Mouse (Mus musculus): ENCODE measurements around the gene Tmbim1. TPM values are rescaled to one million over a fixed set of nuclear protein-coding genes. Genes with fewer than 3 reads are reported as not detected.
"Not testable (repeated sequence)": the region's sequence is repeated elsewhere in the genome, so short reads cannot be mapped to it uniquely, and the experiment has no call there.

Tmbim1 gene
- total RNA-seq, 1 experiment, result 38.0 TPM

GRCm38 (mm10) chr1:74344163-74344916 lies 38.9 kb upstream of the Tmbim1 start:
- no peaks in the 10 kb centered on the region; the same call in 1 of the 2 replicates for H3K36me3 ChIP-seq (ENCODE audit: control insufficient read depth, insufficient read depth, low read length, poor library complexity, severe bottlenecking)
- no peak overlapping the region for H3K4me3 ChIP-seq (ENCODE audit: insufficient read depth in 1 of 2, low read depth in 1 of 2, low read length in 2 of 2, poor library complexity in 1 of 2, severe bottlenecking in 1 of 2)
- no peak for DNase-seq (ENCODE audit: low read depth, low spot score)
- in situ Hi-C loops (cut with MboI; ENCODE audit: low sequenced_read_pairs in 2 of 2, unreplicated experiment in 2 of 2), result no loop called here
- peaks cover 2 to 3% of the 10 kb centered on the region in 2 experiments; a peak in 1 of 4 replicates for H3K4me1 ChIP-seq (ENCODE audit: control insufficient read depth in 2 of 2, insufficient read depth in 2 of 2, low read length in 2 of 2, poor library complexity in 1 of 2)
- H3K9me3 ChIP-seq (ENCODE audit: control insufficient read depth, insufficient read depth, low read depth, low read length), result no peaks in the 10 kb centered on the region
- no peak overlapping the region for H3K9ac ChIP-seq (ENCODE audit: insufficient read depth, low read depth, low read length, poor library complexity, severe bottlenecking)
- H3K27ac ChIP-seq (ENCODE audit: insufficient read depth, low read depth, low read length, poor library complexity, severe bottlenecking), result no peak overlapping the region
- TF ChIP-seq MAFK (IDR thresholded peaks at IDR 0.05; ENCODE audit: insufficient read depth, low read depth, low read length) (no peak), HCFC1 (IDR thresholded peaks at IDR 0.05; ENCODE audit: borderline replicate concordance, insufficient read depth, low read length) (no peak), ZC3H11A (IDR thresholded peaks at IDR 0.05; ENCODE audit: borderline replicate concordance, low read depth, low read length) (no peak), ZNF384 (IDR thresholded peaks at IDR 0.05; ENCODE audit: low read depth, low read length) (no peak), CHD2 (IDR thresholded peaks at IDR 0.05; ENCODE audit: low read depth, low read length) (no peak)

GRCm38 (mm10) chr1:74343161-74343560 lies 37.7 kb upstream of the Tmbim1 start:
- Histone ChIP-seq H3K9ac (ENCODE audit: insufficient read depth, low read depth, low read length, poor library complexity, severe bottlenecking) (no peak overlapping the region), H3K36me3 (ENCODE audit: control insufficient read depth, insufficient read depth, low read length, poor library complexity, severe bottlenecking) (no peaks in the 10 kb centered on the region; the same call in 1 of the 2 replicates), H3K9me3 (ENCODE audit: control insufficient read depth, insufficient read depth, low read depth, low read length) (no peaks in the 10 kb centered on the region), H3K4me3 (ENCODE audit: insufficient read depth in 1 of 2, low read depth in 1 of 2, low read length in 2 of 2, poor library complexity in 1 of 2, severe bottlenecking in 1 of 2) (no peak overlapping the region), H3K27ac (ENCODE audit: insufficient read depth, low read depth, low read length, poor library complexity, severe bottlenecking) (no peak overlapping the region), H3K4me1 (ENCODE audit: control insufficient read depth in 2 of 2, insufficient read depth in 2 of 2, low read length in 2 of 2, poor library complexity in 1 of 2) (peaks cover 4 to 5% of the 10 kb centered on the region in 2 experiments)
- DNase-seq (ENCODE audit: low read depth, low spot score), result no peak
- in situ Hi-C loops (cut with MboI; ENCODE audit: low sequenced_read_pairs in 2 of 2, unreplicated experiment in 2 of 2), result no loop called here
- TF ChIP-seq ZC3H11A (IDR thresholded peaks at IDR 0.05; ENCODE audit: borderline replicate concordance, low read depth, low read length), result no peak
- no peak for TF ChIP-seq CHD2 (IDR thresholded peaks at IDR 0.05; ENCODE audit: low read depth, low read length)
- TF ChIP-seq MAFK (IDR thresholded peaks at IDR 0.05; ENCODE audit: insufficient read depth, low read depth, low read length), result no peak
- no peak for TF ChIP-seq ZNF384 (IDR thresholded peaks at IDR 0.05; ENCODE audit: low read depth, low read length)
- TF ChIP-seq HCFC1 (IDR thresholded peaks at IDR 0.05; ENCODE audit: borderline replicate concordance, insufficient read depth, low read length), result no peak

GRCm38 (mm10) chr1:74342308-74342707 lies 36.9 kb upstream of the Tmbim1 start:
- no peak overlapping the region for H3K27ac ChIP-seq (ENCODE audit: insufficient read depth, low read depth, low read length, poor library complexity, severe bottlenecking)
- no peak for DNase-seq (ENCODE audit: low read depth, low spot score)
- no peak for TF ChIP-seq ZNF384 (IDR thresholded peaks at IDR 0.05; ENCODE audit: low read depth, low read length)
- TF ChIP-seq ZC3H11A (IDR thresholded peaks at IDR 0.05; ENCODE audit: borderline replicate concordance, low read depth, low read length), result no peak
- TF ChIP-seq CHD2 (IDR thresholded peaks at IDR 0.05; ENCODE audit: low read depth, low read length), result no peak
- no peak for TF ChIP-seq HCFC1 (IDR thresholded peaks at IDR 0.05; ENCODE audit: borderline replicate concordance, insufficient read depth, low read length)
- TF ChIP-seq MAFK (IDR thresholded peaks at IDR 0.05; ENCODE audit: insufficient read depth, low read depth, low read length), result no peak
- in situ Hi-C loops (cut with MboI; ENCODE audit: low sequenced_read_pairs in 2 of 2, unreplicated experiment in 2 of 2), result no loop called here
- no peak overlapping the region for H3K4me3 ChIP-seq (ENCODE audit: insufficient read depth in 1 of 2, low read depth in 1 of 2, low read length in 2 of 2, poor library complexity in 1 of 2, severe bottlenecking in 1 of 2)
- H3K9me3 ChIP-seq (ENCODE audit: control insufficient read depth, insufficient read depth, low read depth, low read length), result no peaks in the 10 kb centered on the region
- peaks cover 6 to 11% of the 10 kb centered on the region in 2 experiments for H3K4me1 ChIP-seq (ENCODE audit: control insufficient read depth in 2 of 2, insufficient read depth in 2 of 2, low read length in 2 of 2, poor library complexity in 1 of 2)
- H3K9ac ChIP-seq (ENCODE audit: insufficient read depth, low read depth, low read length, poor library complexity, severe bottlenecking), result no peak overlapping the region
- no peaks in the 10 kb centered on the region; the same call in 1 of the 2 replicates for H3K36me3 ChIP-seq (ENCODE audit: control insufficient read depth, insufficient read depth, low read length, poor library complexity, severe bottlenecking)

GRCm38 (mm10) chr1:74341898-74342297 lies 36.5 kb upstream of the Tmbim1 start:
- in situ Hi-C loops (cut with MboI; ENCODE audit: low sequenced_read_pairs in 2 of 2, unreplicated experiment in 2 of 2), result no loop called here
- H3K36me3 ChIP-seq (ENCODE audit: control insufficient read depth, insufficient read depth, low read length, poor library complexity, severe bottlenecking), result no peaks in the 10 kb centered on the region; the same call in 1 of the 2 replicates
- H3K4me3 ChIP-seq (ENCODE audit: insufficient read depth in 1 of 2, low read depth in 1 of 2, low read length in 2 of 2, poor library complexity in 1 of 2, severe bottlenecking in 1 of 2), result no peak overlapping the region
- DNase-seq (ENCODE audit: low read depth, low spot score), result no peak
- no peak for TF ChIP-seq CHD2 (IDR thresholded peaks at IDR 0.05; ENCODE audit: low read depth, low read length)
- TF ChIP-seq HCFC1 (IDR thresholded peaks at IDR 0.05; ENCODE audit: borderline replicate concordance, insufficient read depth, low read length), result no peak
- TF ChIP-seq ZC3H11A (IDR thresholded peaks at IDR 0.05; ENCODE audit: borderline replicate concordance, low read depth, low read length), result no peak
- no peaks in the 10 kb centered on the region for H3K9me3 ChIP-seq (ENCODE audit: control insufficient read depth, insufficient read depth, low read depth, low read length)
- peaks cover 6 to 12% of the 10 kb centered on the region in 2 experiments for H3K4me1 ChIP-seq (ENCODE audit: control insufficient read depth in 2 of 2, insufficient read depth in 2 of 2, low read length in 2 of 2, poor library complexity in 1 of 2)
- H3K27ac ChIP-seq (ENCODE audit: insufficient read depth, low read depth, low read length, poor library complexity, severe bottlenecking), result no peak overlapping the region
- H3K9ac ChIP-seq (ENCODE audit: insufficient read depth, low read depth, low read length, poor library complexity, severe bottlenecking), result no peak overlapping the region

- H3K9ac ChIP-seq (ENCODE audit: insufficient read depth, low read depth, low read length, poor library complexity, severe bottlenecking); H3K36me3 ChIP-seq (ENCODE audit: control insufficient read depth, insufficient read depth, low read length, poor library complexity, severe bottlenecking); DNase-seq (ENCODE audit: low read depth, low spot score); H3K4me3 ChIP-seq (ENCODE audit: insufficient read depth in 1 of 2, low read depth in 1 of 2, low read length in 2 of 2, poor library complexity in 1 of 2, severe bottlenecking in 1 of 2); H3K9me3 ChIP-seq (ENCODE audit: control insufficient read depth, insufficient read depth, low read depth, low read length); H3K27ac ChIP-seq (ENCODE audit: insufficient read depth, low read depth, low read length, poor library complexity, severe bottlenecking); in situ Hi-C loops (cut with MboI; ENCODE audit: low sequenced_read_pairs in 2 of 2, unreplicated experiment in 2 of 2): not testable (repeated sequence)
- H3K4me1 ChIP-seq (ENCODE audit: control insufficient read depth in 2 of 2, insufficient read depth in 2 of 2, low read length in 2 of 2, poor library complexity in 1 of 2), result peaks cover 6 to 12% of the 10 kb centered on the region in 2 experiments
Measured at GRCm38 (mm10) chr1:74340992-74341391, 35.6 kb upstream of the Tmbim1 start.

Data from ES-E14 (cell line).